Mouse (Mus musculus) neural tube, embryonic 12.5 days (tissue): ENCODE results near the gene Kirrel3. TPM values are rescaled to one million over a fixed set of nuclear protein-coding genes. Genes with fewer than 3 reads are reported as not detected.

Source experiments
- ATAC-seq: fragments of 200-750 bp; cut with Nextera tagmentation; 2 replicates; pipeline ENCODE4 v1.8.0; 2017; ENCODE audit warnings: low read depth, mild to moderate bottlenecking, moderate TSS enrichment, moderate library complexity; ENCODE audit not compliant: low FRiP score
- H3K27ac ChIP-seq: fragments of 300-500 bp; sonication (generic); 2 replicates; pipeline ENCODE4 v1.5.1; 2016
- H3K27me3 ChIP-seq: fragments of 300-500 bp; sonication (generic); replicated peaks from 2 replicates; pipeline ENCODE4 v1.6.1; 2016; ENCODE audit warnings: mild to moderate bottlenecking
- H3K36me3 ChIP-seq: fragments of 300-500 bp; sonication (generic); 2 replicates; pipeline ENCODE4 v1.6.1; 2016; ENCODE audit warnings: mild to moderate bottlenecking
- H3K4me1 ChIP-seq: fragments of 300-500 bp; sonication (generic); 2 replicates; pipeline ENCODE4 v1.6.1; 2016
- H3K4me2 ChIP-seq: fragments of 300-500 bp; sonication (generic); replicated peaks from 2 replicates; pipeline ENCODE4 v1.6.1; 2016; ENCODE audit warnings: mild to moderate bottlenecking
- H3K4me3 ChIP-seq: fragments of 300-500 bp; sonication (generic); 2 replicates; pipeline ENCODE4 v1.5.1; 2016
- H3K9ac ChIP-seq: fragments of 300-500 bp; sonication (generic); 2 replicates; pipeline ENCODE4 v1.6.1; 2016; ENCODE audit warnings: mild to moderate bottlenecking
- H3K9me3 ChIP-seq: fragments of 300-500 bp; sonication (generic); 2 replicates; pipeline ENCODE4 v1.6.1; 2016; ENCODE audit warnings: mild to moderate bottlenecking
- WGBS: fragments of 180-500 bp; shearing (Covaris S2); methylation state at CpG from one replicate; pipeline ENCODE4 v1.1.7; 2016; 5-methylcytosine and 5-hydroxymethylcytosine counted together
- polyA plus RNA-seq: library from polyadenylated mRNA; unstranded; fragments of >200 nt; fragmentation: Nextera tagmentation; extraction: Ambion mirVana; gene quantifications from 2 replicates; pipeline ENCODE4 v1.2.1, GENCODE M21; 2016

Kirrel3 gene
- polyA plus RNA-seq, 1 experiment from 2014 or later: 12.7 TPM

GRCm38 (mm10) chr9:35056611-35057010 lies 570.9 kb downstream of the Kirrel3 start:
- Histone ChIP-seq H3K36me3 (peaks cover 8% of the 10 kb centered on the region; the same call in 1 of the 2 replicates), H3K4me2 (no peak overlapping the region), H3K4me3 (no peak overlapping the region), H3K27ac (no peak overlapping the region), H3K9me3 (no peaks in the 10 kb centered on the region), H3K9ac (no peak overlapping the region), H3K27me3 (no peaks in the 10 kb centered on the region), H3K4me1 (no peaks in the 10 kb centered on the region)
- no peak for ATAC-seq
- 91% methylated on average over 3 of the region's 3 CpGs for WGBS

GRCm38 (mm10) chr9:35057631-35058030 lies 571.9 kb downstream of the Kirrel3 start:
- no peak overlapping the region for H3K9ac ChIP-seq
- H3K27ac ChIP-seq: no peak overlapping the region
- no peak overlapping the region for H3K4me2 ChIP-seq
- H3K4me1 ChIP-seq: no peaks in the 10 kb centered on the region
- peaks cover 7% of the 10 kb centered on the region; the same call in 1 of the 2 replicates for H3K36me3 ChIP-seq
- no peaks in the 10 kb centered on the region for H3K9me3 ChIP-seq
- ATAC-seq: no peak
- no peaks in the 10 kb centered on the region for H3K27me3 ChIP-seq
- no peak overlapping the region for H3K4me3 ChIP-seq
- WGBS: 89% methylated on average over 6 of the region's 6 CpGs

- WGBS: 92% methylated on average over 4 of the region's 4 CpGs
- no peak for ATAC-seq
- Histone ChIP-seq H3K36me3 (peaks cover under 1% of the 10 kb centered on the region; the same call in 1 of the 2 replicates), H3K4me2 (no peak overlapping the region), H3K4me1 (no peaks in the 10 kb centered on the region), H3K9me3 (no peaks in the 10 kb centered on the region), H3K4me3 (no peak overlapping the region), H3K27me3 (no peaks in the 10 kb centered on the region), H3K9ac (no peak overlapping the region), H3K27ac (no peak overlapping the region)
Observed at GRCm38 (mm10) chr9:35058186-35058585, 572.5 kb downstream of the Kirrel3 start.

- H3K4me3 ChIP-seq: no peak overlapping the region
- no peaks in the 10 kb centered on the region for H3K27me3 ChIP-seq
- H3K36me3 ChIP-seq: no peaks in the 10 kb centered on the region
- no peaks in the 10 kb centered on the region for H3K9me3 ChIP-seq
- no peak overlapping the region for H3K4me2 ChIP-seq
- no peak overlapping the region for H3K9ac ChIP-seq
- H3K4me1 ChIP-seq: no peaks in the 10 kb centered on the region
- 93% methylated on average over 2 of the region's 2 CpGs for WGBS
- H3K27ac ChIP-seq: no peak overlapping the region
- ATAC-seq: no peak
Observed at GRCm38 (mm10) chr9:35058596-35059354, 573.1 kb downstream of the Kirrel3 start.

GRCm38 (mm10) chr9:35059881-35060280 lies 574.2 kb downstream of the Kirrel3 start:
- no peaks in the 10 kb centered on the region for H3K27me3 ChIP-seq
- WGBS: 89% methylated on average over 5 of the region's 5 CpGs
- no peaks in the 10 kb centered on the region for H3K9me3 ChIP-seq
- H3K27ac ChIP-seq: no peak overlapping the region
- H3K36me3 ChIP-seq: no peaks in the 10 kb centered on the region
- no peak overlapping the region for H3K4me3 ChIP-seq
- H3K4me1 ChIP-seq: no peaks in the 10 kb centered on the region
- no peak overlapping the region for H3K9ac ChIP-seq
- no peak overlapping the region for H3K4me2 ChIP-seq
- no peak for ATAC-seq

GRCm38 (mm10) chr9:35061446-35061845 lies 575.8 kb downstream of the Kirrel3 start:
- H3K4me3 ChIP-seq: no peak overlapping the region
- no peaks in the 10 kb centered on the region for H3K36me3 ChIP-seq
- H3K27me3 ChIP-seq: no peaks in the 10 kb centered on the region
- no peak overlapping the region for H3K27ac ChIP-seq
- no peak for ATAC-seq
- no peak overlapping the region for H3K4me2 ChIP-seq
- no peaks in the 10 kb centered on the region for H3K4me1 ChIP-seq
- no peak overlapping the region for H3K9ac ChIP-seq
- H3K9me3 ChIP-seq: no peaks in the 10 kb centered on the region
- 83% methylated on average over 2 of the region's 2 CpGs for WGBS
